Mouse (Mus musculus) kidney, embryonic 14.5 days (tissue): Measurements from ENCODE around the gene Klk8. TPM values are rescaled to one million over a fixed set of nuclear protein-coding genes. Genes with fewer than 3 reads are reported as not detected.

Experiments used
- ATAC-seq: fragments of 200-750 bp; cut with Nextera tagmentation; 2 replicates; pipeline ENCODE4 v1.8.0; 2017; ENCODE audit warnings: moderate number of reproducible peaks, mild to moderate bottlenecking, moderate TSS enrichment, moderate library complexity; ENCODE audit not compliant: low FRiP score, low TSS enrichment
- H3K27ac ChIP-seq: fragments of 300-500 bp; sonication (generic); 2 replicates; pipeline ENCODE4 v1.5.1; 2014; ENCODE audit warnings: low read depth, mild to moderate bottlenecking, low read length, moderate library complexity, mixed read lengths
- H3K27me3 ChIP-seq: fragments of 300-500 bp; sonication (generic); 2 replicates; pipeline ENCODE4 v1.6.1; 2014; ENCODE audit warnings: mild to moderate bottlenecking, low read length; ENCODE audit not compliant: control insufficient read depth, insufficient read depth
- H3K36me3 ChIP-seq: fragments of 300-500 bp; sonication (generic); 2 replicates; pipeline ENCODE4 v1.6.1; 2014; ENCODE audit warnings: low read length, mixed read lengths; ENCODE audit not compliant: control insufficient read depth, insufficient read depth
- H3K4me1 ChIP-seq: fragments of 300-500 bp; sonication (generic); 2 replicates; pipeline ENCODE4 v1.6.1; 2014; ENCODE audit warnings: low read length, mixed read lengths; ENCODE audit not compliant: control insufficient read depth, insufficient read depth
- H3K4me2 ChIP-seq: fragments of 300-500 bp; sonication (generic); replicated peaks from 2 replicates; pipeline ENCODE4 v1.6.1; 2014; ENCODE audit warnings: low read depth, mild to moderate bottlenecking, low read length
- H3K4me3 ChIP-seq: fragments of 300-500 bp; sonication (generic); 2 replicates; pipeline ENCODE4 v1.5.1; 2014; ENCODE audit warnings: mild to moderate bottlenecking, low read length
- H3K9ac ChIP-seq: fragments of 300-500 bp; sonication (generic); 2 replicates; pipeline ENCODE4 v1.6.1; 2014; ENCODE audit warnings: low read depth, mild to moderate bottlenecking, low read length, moderate library complexity
- H3K9me3 ChIP-seq: fragments of 300-500 bp; sonication (generic); 2 replicates; pipeline ENCODE4 v1.6.1; 2016; ENCODE audit warnings: low read length; ENCODE audit not compliant: control insufficient read depth
- WGBS: fragments of 180-500 bp; shearing (Covaris S2); extraction: QIAGEN DNeasy Blood & Tissue Kit; methylation state at CpG from one replicate; pipeline ENCODE4 v1.1.7; 2014; 5-methylcytosine and 5-hydroxymethylcytosine counted together
- polyA plus RNA-seq: library from polyadenylated mRNA; unstranded; fragments of >200 nt; fragmentation: Nextera tagmentation; extraction: Ambion mirVana; gene quantifications from 2 replicates; pipeline ENCODE4 v1.2.1, GENCODE M21; 2014

The Klk8 gene
- polyA plus RNA-seq, 1 experiment from 2014 or later, result 38.2 TPM

DNA sequence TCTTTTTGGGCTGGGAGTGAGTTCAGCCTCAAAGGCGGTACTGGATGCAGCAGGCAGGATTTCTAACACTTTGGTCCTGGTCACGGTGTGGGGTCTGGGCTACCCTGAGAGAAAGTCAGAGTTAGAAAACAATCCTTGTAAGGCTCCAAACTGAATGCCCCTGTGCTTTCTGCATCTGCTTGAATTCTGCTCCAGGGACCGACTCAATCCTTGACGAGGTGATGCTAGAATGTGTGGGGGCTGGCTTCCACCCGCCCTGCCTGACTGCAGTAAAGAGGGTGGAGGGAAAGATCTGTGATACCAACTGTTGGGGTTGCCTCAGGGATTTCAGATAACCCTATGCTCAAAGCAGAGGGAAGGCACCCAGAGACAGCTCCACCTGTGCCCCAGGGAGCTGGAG lies 13.6 kb downstream of the Klk8 start, which contains the start of gene Klk7:
Klk7 (plus strand) TSS at position 301 of the 400 bp plus-strand sequence.
- no peak for ATAC-seq
- no peaks in the 10 kb centered on the region for H3K36me3 ChIP-seq
- no peak within 1 kb of the TSS for H3K4me3 ChIP-seq
- WGBS, result 43% methylated on average over 5 of the region's 5 CpGs
- H3K27ac ChIP-seq, result no peak within 1 kb of the TSS
- H3K27me3 ChIP-seq, result no peaks in the 10 kb centered on the region
- H3K9ac ChIP-seq, result no peak within 1 kb of the TSS
- H3K4me2 ChIP-seq, result no peak within 1 kb of the TSS
- H3K9me3 ChIP-seq, result no peaks in the 10 kb centered on the region
- no peaks in the 10 kb centered on the region for H3K4me1 ChIP-seq

GRCm38 (mm10) chr7:43815211-43815610 lies 17.8 kb downstream of the Klk8 start:
- no peaks in the 10 kb centered on the region for H3K9me3 ChIP-seq
- no peaks in the 10 kb centered on the region for H3K27me3 ChIP-seq
- no peak for ATAC-seq
- no peak overlapping the region for H3K9ac ChIP-seq
- no peak overlapping the region for H3K27ac ChIP-seq
- no peaks in the 10 kb centered on the region for H3K4me1 ChIP-seq
- 89% methylated on average over 7 of the region's 7 CpGs for WGBS
- H3K36me3 ChIP-seq, result no peaks in the 10 kb centered on the region
- no peak overlapping the region for H3K4me3 ChIP-seq
- H3K4me2 ChIP-seq, result no peak overlapping the region

DNA sequence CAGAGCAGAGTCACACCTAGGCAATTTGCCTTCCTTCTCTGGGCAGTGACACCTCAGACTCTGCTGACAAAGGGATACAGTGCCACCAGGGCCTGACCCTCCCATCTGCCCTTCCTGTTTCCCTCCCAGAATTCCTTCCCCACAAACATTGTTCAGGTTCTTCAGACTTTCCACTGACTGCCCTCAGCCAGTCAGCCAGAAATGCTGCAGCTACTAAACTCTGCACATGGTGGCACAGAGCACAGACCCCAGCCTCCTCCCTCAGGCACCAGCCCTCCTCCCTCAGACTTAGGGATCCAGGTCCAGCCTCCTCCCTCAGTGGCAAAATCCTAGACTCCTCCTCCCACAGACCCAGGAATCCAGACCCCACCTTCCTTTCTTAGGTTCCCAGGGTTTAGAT lies 19.4 kb downstream of the Klk8 start:
- Histone ChIP-seq H3K9me3 (no peaks in the 10 kb centered on the region), H3K36me3 (no peaks in the 10 kb centered on the region), H3K9ac (no peak overlapping the region), H3K4me3 (no peak overlapping the region), H3K4me2 (no peak overlapping the region), H3K27me3 (no peaks in the 10 kb centered on the region), H3K4me1 (no peaks in the 10 kb centered on the region), H3K27ac (no peak overlapping the region)
- no peak for ATAC-seq

GRCm38 (mm10) chr7:43821581-43821980 lies 24.2 kb downstream of the Klk8 start:
- Histone ChIP-seq H3K36me3 (no peaks in the 10 kb centered on the region), H3K27ac (no peak overlapping the region), H3K9me3 (no peaks in the 10 kb centered on the region), H3K4me1 (no peaks in the 10 kb centered on the region), H3K4me2 (no peak overlapping the region), H3K27me3 (no peaks in the 10 kb centered on the region), H3K4me3 (no peak overlapping the region), H3K9ac (no peak overlapping the region)
- no peak for ATAC-seq
- 88% methylated on average over 7 of the region's 7 CpGs for WGBS

DNA sequence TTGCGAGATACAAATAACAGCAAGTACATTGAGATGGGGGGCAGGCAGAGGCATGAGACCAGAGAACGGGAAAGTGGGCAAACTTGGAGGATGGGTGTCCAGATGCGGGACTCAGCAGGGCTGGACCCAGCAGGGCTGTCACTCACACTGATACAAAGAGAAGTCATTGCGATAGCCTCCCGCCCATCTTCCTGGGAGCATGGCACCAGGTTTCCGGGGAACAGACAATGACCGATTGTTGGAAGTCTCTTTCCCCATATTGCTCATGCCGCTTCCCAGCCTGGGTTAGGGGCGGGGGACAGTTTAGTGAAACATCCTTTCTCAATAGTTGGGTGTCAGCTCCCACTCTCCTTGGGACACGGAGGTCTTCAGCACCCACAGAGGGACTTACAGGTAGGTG lies 26.8 kb downstream of the Klk8 start, which contains the start of gene Klk6:
Klk6 (plus strand) TSS at position 301 of the 400 bp plus-strand sequence.
- no peak within 1 kb of the TSS for H3K9ac ChIP-seq

DNA sequence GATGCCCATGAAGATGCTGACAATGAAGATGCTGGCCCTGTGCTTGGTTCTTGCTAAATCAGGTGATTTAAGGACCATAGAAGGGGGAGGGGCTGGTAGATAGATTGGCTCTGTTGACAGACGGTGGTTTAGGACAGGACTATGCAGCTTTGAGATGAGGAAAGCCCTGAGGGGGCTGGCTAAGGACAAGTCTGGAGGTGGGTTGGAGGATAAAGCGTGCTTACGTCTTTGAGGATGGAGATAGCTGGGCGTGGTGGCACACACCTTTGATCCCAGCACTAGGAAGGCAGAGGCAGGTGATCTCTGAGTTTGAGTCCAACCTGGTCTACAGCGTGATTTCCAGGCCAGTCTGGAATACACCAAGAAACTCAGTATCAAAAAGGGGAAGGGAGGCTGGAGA lies 28.7 kb downstream of the Klk8 start:
- no peak overlapping the region for H3K4me2 ChIP-seq
- no peak overlapping the region for H3K4me3 ChIP-seq
- no peaks in the 10 kb centered on the region for H3K9me3 ChIP-seq
- no peak overlapping the region for H3K9ac ChIP-seq
- WGBS, result 82% methylated on average over 5 of the region's 5 CpGs
- no peak overlapping the region for H3K27ac ChIP-seq
- H3K36me3 ChIP-seq, result no peaks in the 10 kb centered on the region
- no peaks in the 10 kb centered on the region for H3K27me3 ChIP-seq
- ATAC-seq, result no peak
- H3K4me1 ChIP-seq, result no peaks in the 10 kb centered on the region

More for the DNA sequence above, 26.8 kb downstream of the Klk8 start, which contains the start of gene Klk6:
- 88% methylated on average over 10 of the region's 10 CpGs for whole genome bisulfite sequencing
- no peaks in the 10 kb centered on the region for H3K27me3 ChIP-seq
- ATAC-seq, result no peak
- no peaks in the 10 kb centered on the region for H3K36me3 ChIP-seq
- no peak within 1 kb of the TSS for H3K4me3 ChIP-seq
- no peaks in the 10 kb centered on the region for H3K9me3 ChIP-seq
- H3K4me1 ChIP-seq, result no peaks in the 10 kb centered on the region
- no peak within 1 kb of the TSS for H3K27ac ChIP-seq
- H3K4me2 ChIP-seq, result no peak within 1 kb of the TSS

DNA sequence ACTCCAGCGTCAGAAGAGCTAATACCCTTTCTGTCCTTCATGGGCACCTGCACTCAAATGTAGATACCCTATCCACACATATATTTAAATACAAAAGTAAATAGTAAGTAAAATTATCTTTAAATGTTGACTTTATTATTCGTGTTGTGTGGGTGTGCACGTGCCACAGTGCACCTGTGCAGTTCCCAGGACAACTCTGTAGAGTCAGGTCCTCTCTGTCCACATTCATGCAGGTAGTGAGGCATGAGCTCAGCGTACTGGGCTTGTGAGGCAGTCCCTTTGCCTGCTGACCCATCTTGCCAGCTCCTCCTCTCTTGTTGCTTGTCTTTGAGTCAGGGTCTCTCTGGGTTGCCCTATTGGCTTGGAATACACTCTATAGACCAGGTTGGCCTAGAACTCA lies 30.3 kb downstream of the Klk8 start:
- H3K9me3 ChIP-seq, result no peaks in the 10 kb centered on the region
- 87% methylated on average over 4 of the region's 4 CpGs for WGBS
- no peaks in the 10 kb centered on the region for H3K4me1 ChIP-seq
- no peak overlapping the region for H3K4me3 ChIP-seq
- no peak overlapping the region for H3K4me2 ChIP-seq
- H3K27me3 ChIP-seq, result no peaks in the 10 kb centered on the region
- no peak overlapping the region for H3K27ac ChIP-seq
- no peak for ATAC-seq
- H3K36me3 ChIP-seq, result no peaks in the 10 kb centered on the region
- no peak overlapping the region for H3K9ac ChIP-seq

DNA sequence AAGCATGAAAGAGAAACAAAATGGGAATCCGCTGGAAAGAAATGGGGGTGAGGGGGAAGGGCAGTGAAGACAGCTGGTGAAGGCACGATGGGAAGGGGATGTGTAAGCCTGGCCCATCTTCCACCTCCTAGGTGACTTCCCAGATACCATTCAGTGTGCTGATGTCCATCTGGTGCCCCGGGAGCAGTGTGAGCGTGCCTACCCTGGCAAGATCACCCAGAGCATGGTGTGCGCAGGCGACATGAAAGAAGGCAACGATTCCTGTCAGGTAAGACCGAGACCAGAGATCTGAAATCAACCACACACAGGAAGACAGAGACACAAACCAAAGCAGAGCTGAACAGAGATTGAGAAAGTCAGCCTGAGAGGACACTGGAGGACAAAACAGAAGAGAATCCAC lies 31.6 kb downstream of the Klk8 start:
- Histone ChIP-seq H3K27ac (no peak overlapping the region), H3K4me1 (no peaks in the 10 kb centered on the region), H3K4me2 (no peak overlapping the region), H3K27me3 (no peaks in the 10 kb centered on the region), H3K36me3 (no peaks in the 10 kb centered on the region), H3K9me3 (no peaks in the 10 kb centered on the region), H3K9ac (no peak overlapping the region), H3K4me3 (no peak overlapping the region)
- ATAC-seq, result no peak
- WGBS, result 86% methylated on average over 8 of the region's 8 CpGs

- no peak for ATAC-seq
- H3K27me3 ChIP-seq, result no peaks in the 10 kb centered on the region
Observed at GRCm38 (mm10) chr7:43841701-43842100, 44.3 kb downstream of the Klk8 start, which contains the start of gene Klk5. Klk5 (plus strand) TSS chr7:43841971.

More at GRCm38 (mm10) chr7:43841701-43842100, 44.3 kb downstream of the Klk8 start, which contains the start of gene Klk5:
- WGBS, result 67% methylated on average over 3 of the region's 3 CpGs
- Histone ChIP-seq H3K4me1 (no peaks in the 10 kb centered on the region), H3K9me3 (no peaks in the 10 kb centered on the region), H3K9ac (no peak within 1 kb of the TSS), H3K4me3 (no peak within 1 kb of the TSS), H3K36me3 (no peaks in the 10 kb centered on the region), H3K27ac (no peak within 1 kb of the TSS), H3K4me2 (no peak within 1 kb of the TSS)
